Mouse (Mus musculus): ENCODE measurements around the gene Mdga2. TPM values are rescaled to one million over a fixed set of nuclear protein-coding genes. Genes with fewer than 3 reads are reported as not detected.

The Mdga2 gene
- polyA plus RNA-seq, 1 experiment from 2014 or later, result 36.2 TPM

GRCm38 (mm10) chr12:67141605-67142004 is 80.7 kb downstream of the Mdga2 start:
- Histone ChIP-seq H3K9me3 (replicated peaks) (no peaks in the 10 kb centered on the region), H3K9ac (replicated peaks) (no peak overlapping the region), H3K4me1 (no peaks in the 10 kb centered on the region), H3K4me3 (replicated peaks) (no peak overlapping the region), H3K36me3 (no peaks in the 10 kb centered on the region), H3K4me2 (no peak overlapping the region), H3K27ac (replicated peaks) (no peak overlapping the region), H3K27me3 (replicated peaks) (no peaks in the 10 kb centered on the region)
- WGBS, result 89% methylated on average over 3 of the region's 3 CpGs
- ATAC-seq (ENCODE audit: low FRiP score), result no peak

- Histone ChIP-seq H3K9me3 (replicated peaks) (no peaks in the 10 kb centered on the region), H3K4me2 (no peak overlapping the region), H3K27me3 (replicated peaks) (no peaks in the 10 kb centered on the region), H3K27ac (replicated peaks) (no peak overlapping the region), H3K4me1 (no peaks in the 10 kb centered on the region), H3K36me3 (no peaks in the 10 kb centered on the region), H3K4me3 (replicated peaks) (no peak overlapping the region), H3K9ac (replicated peaks) (no peak overlapping the region)
- 90% methylated on average over 3 of the region's 3 CpGs for WGBS
- no peak for ATAC-seq (ENCODE audit: low FRiP score)
Observed at GRCm38 (mm10) chr12:67140131-67140530, 82.2 kb downstream of the Mdga2 start.

GRCm38 (mm10) chr12:67127457-67127856 is 94.9 kb downstream of the Mdga2 start:
- WGBS, result 81% methylated on average over 2 of the region's 2 CpGs
- Histone ChIP-seq H3K4me3 (replicated peaks) (no peak overlapping the region), H3K27me3 (replicated peaks) (no peaks in the 10 kb centered on the region), H3K9me3 (replicated peaks) (no peaks in the 10 kb centered on the region), H3K36me3 (no peaks in the 10 kb centered on the region), H3K27ac (replicated peaks) (no peak overlapping the region), H3K4me1 (no peaks in the 10 kb centered on the region), H3K9ac (replicated peaks) (no peak overlapping the region), H3K4me2 (no peak overlapping the region)
- ATAC-seq (ENCODE audit: low FRiP score), result no peak

GRCm38 (mm10) chr12:67123874-67124273 is 98.5 kb downstream of the Mdga2 start:
- no peak overlapping the region for H3K9ac ChIP-seq (replicated peaks)
- no peak overlapping the region for H3K4me3 ChIP-seq (replicated peaks)
- 34% methylated on average over 3 of the region's 3 CpGs for WGBS
- no peaks in the 10 kb centered on the region for H3K27me3 ChIP-seq (replicated peaks)
- ATAC-seq (ENCODE audit: low FRiP score), result no peak
- H3K9me3 ChIP-seq (replicated peaks), result no peaks in the 10 kb centered on the region
- no peak overlapping the region for H3K4me2 ChIP-seq
- no peaks in the 10 kb centered on the region for H3K36me3 ChIP-seq
- no peaks in the 10 kb centered on the region for H3K4me1 ChIP-seq
- H3K27ac ChIP-seq (replicated peaks), result no peak overlapping the region

- Histone ChIP-seq H3K36me3 (no peaks in the 10 kb centered on the region), H3K9ac (replicated peaks) (no peak overlapping the region), H3K4me1 (no peaks in the 10 kb centered on the region), H3K27ac (replicated peaks) (no peak overlapping the region), H3K27me3 (replicated peaks) (no peaks in the 10 kb centered on the region), H3K4me3 (replicated peaks) (no peak overlapping the region), H3K4me2 (no peak overlapping the region), H3K9me3 (replicated peaks) (no peaks in the 10 kb centered on the region)
- 60% methylated on average over 6 of the region's 6 CpGs for WGBS
- ATAC-seq (ENCODE audit: low FRiP score), result peak; percentile 59
Observed at GRCm38 (mm10) chr12:67118652-67119515, 103.5 kb downstream of the Mdga2 start.

GRCm38 (mm10) chr12:67104171-67104570 is 118.2 kb downstream of the Mdga2 start:
- Histone ChIP-seq H3K36me3 (no peaks in the 10 kb centered on the region), H3K4me3 (replicated peaks) (no peak overlapping the region), H3K4me2 (no peak overlapping the region), H3K9ac (replicated peaks) (no peak overlapping the region), H3K9me3 (replicated peaks) (no peaks in the 10 kb centered on the region), H3K27ac (replicated peaks) (no peak overlapping the region), H3K4me1 (no peaks in the 10 kb centered on the region), H3K27me3 (replicated peaks) (no peaks in the 10 kb centered on the region)
- 79% methylated on average over 3 of the region's 3 CpGs for WGBS
- ATAC-seq (ENCODE audit: low FRiP score), result no peak

- no peak overlapping the region for H3K4me2 ChIP-seq
- no peak overlapping the region for H3K27ac ChIP-seq (replicated peaks)
- no peaks in the 10 kb centered on the region for H3K4me1 ChIP-seq
- no peak overlapping the region for H3K9ac ChIP-seq (replicated peaks)
- H3K36me3 ChIP-seq, result no peaks in the 10 kb centered on the region
- H3K9me3 ChIP-seq (replicated peaks), result no peaks in the 10 kb centered on the region
- H3K4me3 ChIP-seq (replicated peaks), result no peak overlapping the region
- no peaks in the 10 kb centered on the region for H3K27me3 ChIP-seq (replicated peaks)
- no peak for ATAC-seq (ENCODE audit: low FRiP score)
Observed at GRCm38 (mm10) chr12:67094414-67094813, 127.9 kb downstream of the Mdga2 start.

GRCm38 (mm10) chr12:67090420-67090965 is 131.9 kb downstream of the Mdga2 start:
- H3K9ac ChIP-seq (replicated peaks), result no peak overlapping the region
- no peaks in the 10 kb centered on the region for H3K4me1 ChIP-seq
- ATAC-seq (ENCODE audit: low FRiP score), result no peak
- no peaks in the 10 kb centered on the region for H3K36me3 ChIP-seq
- H3K4me2 ChIP-seq, result no peak overlapping the region
- no peaks in the 10 kb centered on the region for H3K9me3 ChIP-seq (replicated peaks)
- H3K27me3 ChIP-seq (replicated peaks), result no peaks in the 10 kb centered on the region
- no peak overlapping the region for H3K27ac ChIP-seq (replicated peaks)
- 43% methylated on average over 2 of the region's 2 CpGs for WGBS
- H3K4me3 ChIP-seq (replicated peaks), result no peak overlapping the region

- Histone ChIP-seq H3K9ac (replicated peaks) (no peak overlapping the region), H3K36me3 (no peaks in the 10 kb centered on the region), H3K4me2 (no peak overlapping the region), H3K27me3 (replicated peaks) (no peaks in the 10 kb centered on the region), H3K4me1 (no peaks in the 10 kb centered on the region), H3K9me3 (replicated peaks) (0 out of 2 replicates have a peak, but pooled peaks cover 4% of the 10 kb centered on the region), H3K27ac (replicated peaks) (no peak overlapping the region), H3K4me3 (replicated peaks) (no peak overlapping the region)
- peak; percentile 93 for ATAC-seq (ENCODE audit: low FRiP score)
- 60% methylated on average over 19 of the region's 19 CpGs for WGBS
Observed at GRCm38 (mm10) chr12:67059136-67060014, 163.0 kb downstream of the Mdga2 start.

- no peak overlapping the region for H3K4me2 ChIP-seq
- no peak overlapping the region for H3K27ac ChIP-seq (replicated peaks)
- 98% methylated on average over 3 of the region's 3 CpGs for WGBS
- H3K4me1 ChIP-seq, result no peaks in the 10 kb centered on the region
- no peak overlapping the region for H3K4me3 ChIP-seq (replicated peaks)
- H3K27me3 ChIP-seq (replicated peaks), result no peaks in the 10 kb centered on the region
- no peak for ATAC-seq (ENCODE audit: low FRiP score)
- no peaks in the 10 kb centered on the region for H3K36me3 ChIP-seq
- 0 out of 2 replicates have a peak, but pooled peaks cover 4% of the 10 kb centered on the region for H3K9me3 ChIP-seq (replicated peaks)
- no peak overlapping the region for H3K9ac ChIP-seq (replicated peaks)
Observed at GRCm38 (mm10) chr12:67056621-67057020, 165.7 kb downstream of the Mdga2 start.

- no peak overlapping the region for H3K4me3 ChIP-seq (replicated peaks)
- ATAC-seq (ENCODE audit: low FRiP score), result no peak
- WGBS, result 61% methylated on average over 8 of the region's 8 CpGs
- H3K4me2 ChIP-seq, result no peak overlapping the region
- H3K9ac ChIP-seq (replicated peaks), result no peak overlapping the region
- no peaks in the 10 kb centered on the region for H3K27me3 ChIP-seq (replicated peaks)
- 0 out of 2 replicates have a peak, but pooled peaks cover 2% of the 10 kb centered on the region for H3K4me1 ChIP-seq
- no peaks in the 10 kb centered on the region for H3K9me3 ChIP-seq (replicated peaks)
- no peaks in the 10 kb centered on the region for H3K36me3 ChIP-seq
- H3K27ac ChIP-seq (replicated peaks), result no peak overlapping the region
Observed at GRCm38 (mm10) chr12:67045099-67045750, 177.1 kb downstream of the Mdga2 start.
